Mouse (Mus musculus) cerebellum, postnatal 36 days (tissue): Measurements from ENCODE around the gene Map4.

Source experiments
- DNase-seq, 2 experiments: peaks; one replicate each; pipeline ENCODE4 v3.0.0; 2021 to 2022; ENCODE audit warnings: mixed read lengths in 2 of 2

Gene Map4

DNA sequence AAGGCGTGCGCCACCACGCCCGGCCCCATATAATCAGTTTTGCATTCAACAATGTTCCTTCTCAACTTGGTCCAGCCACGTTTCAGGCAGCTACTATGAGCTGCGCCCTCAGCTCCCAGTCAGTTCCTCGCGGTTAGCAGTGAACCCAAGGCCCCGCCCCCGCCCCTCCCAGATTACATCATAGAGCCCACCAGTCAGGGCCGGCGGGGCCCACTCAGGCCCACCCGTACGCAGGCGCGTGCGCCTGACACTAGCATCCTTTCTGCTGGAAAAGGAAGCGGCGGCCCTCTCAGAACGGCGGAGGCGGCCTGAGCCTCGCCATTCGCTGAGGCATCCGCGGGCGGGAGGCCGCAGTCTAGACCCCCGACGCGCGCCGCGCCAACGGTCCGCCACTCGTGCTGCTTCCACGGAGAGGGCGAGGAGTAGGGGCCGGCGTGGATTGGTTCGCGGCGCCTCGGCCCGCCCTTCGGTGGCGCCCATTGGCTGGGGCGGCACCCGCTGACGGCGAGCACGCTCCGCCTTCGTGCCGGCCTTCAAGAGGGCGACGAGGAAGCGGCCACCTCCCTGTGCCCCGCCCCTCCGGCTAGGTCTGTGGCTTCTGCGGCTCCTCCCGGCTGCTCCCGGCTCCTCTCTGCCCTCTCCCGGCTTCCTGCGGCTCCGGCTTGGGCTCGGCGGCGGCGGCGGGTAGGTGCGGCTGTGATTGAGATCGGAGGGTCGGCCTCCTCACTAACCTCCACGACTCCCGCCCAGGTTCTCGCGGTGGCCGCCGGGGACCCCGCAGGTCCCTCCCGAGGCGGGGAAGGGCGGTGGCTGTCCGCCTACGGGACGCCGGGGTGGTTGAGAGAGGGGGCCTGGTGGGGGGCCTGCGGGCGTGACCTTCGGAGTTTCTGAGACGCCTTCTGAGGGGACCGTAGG, at the start of gene Map4:
Map4 (plus strand) TSS at position 204 of the 915 bp plus-strand sequence.
- peak; percentile 97 to 98 for DNase-seq

DNA sequence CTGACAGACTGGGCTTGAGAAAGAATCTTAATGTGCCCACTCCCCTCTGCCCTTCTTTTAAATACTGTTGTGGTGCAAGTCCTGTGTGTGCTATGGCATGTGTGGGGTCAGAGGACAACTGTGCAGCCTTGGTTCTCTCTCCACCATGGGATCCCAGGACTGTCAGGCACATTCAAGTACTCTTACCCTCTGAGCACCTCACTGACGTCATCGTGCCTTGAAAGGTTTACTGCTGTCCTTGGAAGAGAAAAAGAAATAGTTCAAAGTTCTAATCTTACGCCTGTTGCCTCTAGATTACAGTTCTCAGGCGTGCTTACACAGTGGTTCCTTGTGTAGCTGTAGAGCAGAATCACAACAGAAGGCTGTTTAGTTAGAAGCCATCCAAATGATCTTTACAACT, 45.0 kb upstream of the Map4 start:
- DNase-seq, result no peak

DNA sequence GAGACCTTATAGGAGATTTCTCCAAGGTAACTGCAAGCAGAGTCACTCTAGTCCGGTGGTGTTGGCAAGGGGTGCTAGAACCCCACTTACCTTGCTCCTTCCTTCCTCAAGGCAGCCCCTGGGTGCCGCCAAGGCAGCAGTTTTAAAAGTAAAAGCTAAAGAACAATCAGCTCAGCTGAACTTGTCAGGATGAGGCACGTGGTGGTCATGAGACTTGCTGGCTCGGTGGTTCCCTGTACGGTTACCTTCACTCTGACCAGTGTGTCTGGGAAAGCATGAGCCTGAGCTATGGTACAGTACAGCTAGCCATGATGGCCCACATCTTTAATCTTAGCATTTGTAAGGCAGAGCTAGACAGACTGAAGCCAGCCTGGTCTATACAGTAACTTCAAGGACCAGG, 43.9 kb upstream of the Map4 start:
- no peak for DNase-seq

DNA sequence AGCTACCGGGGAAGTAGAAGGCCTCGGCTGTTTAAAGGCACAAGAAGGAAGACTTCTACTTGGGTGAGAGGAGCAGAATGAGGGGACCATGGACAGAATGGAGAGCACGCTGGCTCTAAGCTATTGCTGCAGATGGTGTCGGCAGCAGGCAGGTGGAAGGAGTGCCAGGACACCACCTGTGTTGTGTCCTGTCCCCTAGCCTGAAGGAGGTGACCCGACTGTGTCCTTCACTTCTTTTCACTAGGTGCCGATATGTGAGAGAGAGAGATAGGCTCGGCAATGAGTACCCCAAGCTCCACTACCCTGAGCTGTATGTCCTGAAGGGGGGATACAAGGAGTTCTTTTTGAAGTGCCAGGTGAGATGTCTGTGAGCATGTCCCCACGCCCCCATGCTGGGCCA, 39.8 kb upstream of the Map4 start:
- DNase-seq, result peak; percentile 46 to 52

DNA sequence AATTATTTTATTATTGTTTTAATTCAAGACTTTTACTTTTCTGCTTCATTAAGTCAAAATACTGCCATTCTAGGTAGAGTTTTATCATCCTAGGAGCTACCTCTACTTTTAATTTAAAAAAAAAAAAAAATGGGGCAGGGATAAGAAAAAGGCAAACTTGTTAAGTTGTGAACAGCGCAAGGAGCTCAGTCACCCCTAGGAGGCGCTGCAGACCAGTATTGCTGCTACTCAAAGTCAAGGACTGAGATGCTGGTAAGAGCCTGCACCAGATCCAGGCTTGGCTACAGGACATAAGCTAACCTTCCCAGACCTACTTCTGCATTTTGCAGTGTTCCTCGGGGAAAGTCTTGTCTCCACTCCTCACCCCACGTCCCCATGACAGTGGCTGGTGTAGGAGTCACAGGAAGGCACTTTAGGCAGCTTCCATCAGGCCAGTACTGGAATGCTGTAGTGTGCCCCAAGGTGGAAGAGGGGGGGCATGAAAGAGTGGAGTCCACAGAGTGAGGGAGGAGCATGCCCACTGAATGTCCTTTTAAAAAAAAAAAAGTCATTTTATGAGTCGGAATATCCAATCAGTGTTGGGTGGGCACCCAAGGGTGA, 38.5 kb upstream of the Map4 start:
- DNase-seq, result peak; percentile 85 to 86

DNA sequence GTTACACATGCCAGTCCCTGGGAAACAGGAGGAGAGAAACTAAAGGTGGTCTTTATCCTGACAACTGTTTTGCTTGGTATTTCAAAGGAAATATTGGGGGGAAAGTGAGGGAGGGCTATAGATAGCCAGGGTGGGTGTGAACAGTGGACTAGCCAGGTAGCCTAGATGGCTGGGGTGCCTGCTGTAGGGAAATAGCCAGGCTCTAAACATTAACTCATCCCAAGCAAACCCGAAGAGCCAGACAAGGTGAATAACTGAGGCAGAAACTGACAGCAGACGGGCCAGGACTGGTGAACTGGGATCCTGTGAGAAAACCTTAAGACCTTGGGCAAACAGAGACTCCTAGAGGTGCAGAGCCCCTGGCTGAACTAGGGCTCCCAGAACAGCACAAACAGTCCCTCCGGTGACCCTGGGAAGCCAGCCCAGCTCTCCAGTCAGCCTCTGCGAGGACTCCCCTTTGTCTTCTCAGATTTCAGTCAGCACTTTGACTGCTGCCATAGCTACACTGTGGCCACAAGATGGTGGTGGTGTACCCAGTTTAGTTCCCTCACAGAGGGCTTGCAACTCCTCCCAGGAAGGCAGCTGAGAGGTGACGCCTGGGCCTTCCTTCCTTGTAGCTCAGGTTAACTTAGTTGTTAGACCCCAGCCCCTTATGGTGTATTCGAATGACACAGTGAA, 36.7 kb upstream of the Map4 start:
- peak; percentile 41 to 44 for DNase-seq

DNA sequence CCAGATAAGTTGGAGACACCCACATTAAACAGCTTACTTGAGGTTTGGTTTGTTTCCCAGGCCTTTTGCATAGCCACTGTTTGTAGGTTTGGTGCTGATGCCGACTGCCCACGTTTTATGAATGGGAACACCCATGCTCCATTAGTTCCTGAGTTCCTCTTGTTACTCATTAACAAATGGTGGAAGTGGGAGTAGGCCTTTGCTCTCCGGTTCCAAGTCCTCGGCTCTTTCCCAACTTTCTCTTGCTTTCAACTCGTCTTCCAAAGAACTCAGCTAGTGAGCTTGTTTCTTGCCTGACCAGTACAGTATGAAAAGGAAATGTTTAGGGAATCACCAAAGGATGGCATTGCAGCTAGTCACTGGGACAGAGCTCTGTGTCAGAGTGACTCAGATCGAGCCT, 35.7 kb upstream of the Map4 start:
- DNase-seq, result no peak

DNA sequence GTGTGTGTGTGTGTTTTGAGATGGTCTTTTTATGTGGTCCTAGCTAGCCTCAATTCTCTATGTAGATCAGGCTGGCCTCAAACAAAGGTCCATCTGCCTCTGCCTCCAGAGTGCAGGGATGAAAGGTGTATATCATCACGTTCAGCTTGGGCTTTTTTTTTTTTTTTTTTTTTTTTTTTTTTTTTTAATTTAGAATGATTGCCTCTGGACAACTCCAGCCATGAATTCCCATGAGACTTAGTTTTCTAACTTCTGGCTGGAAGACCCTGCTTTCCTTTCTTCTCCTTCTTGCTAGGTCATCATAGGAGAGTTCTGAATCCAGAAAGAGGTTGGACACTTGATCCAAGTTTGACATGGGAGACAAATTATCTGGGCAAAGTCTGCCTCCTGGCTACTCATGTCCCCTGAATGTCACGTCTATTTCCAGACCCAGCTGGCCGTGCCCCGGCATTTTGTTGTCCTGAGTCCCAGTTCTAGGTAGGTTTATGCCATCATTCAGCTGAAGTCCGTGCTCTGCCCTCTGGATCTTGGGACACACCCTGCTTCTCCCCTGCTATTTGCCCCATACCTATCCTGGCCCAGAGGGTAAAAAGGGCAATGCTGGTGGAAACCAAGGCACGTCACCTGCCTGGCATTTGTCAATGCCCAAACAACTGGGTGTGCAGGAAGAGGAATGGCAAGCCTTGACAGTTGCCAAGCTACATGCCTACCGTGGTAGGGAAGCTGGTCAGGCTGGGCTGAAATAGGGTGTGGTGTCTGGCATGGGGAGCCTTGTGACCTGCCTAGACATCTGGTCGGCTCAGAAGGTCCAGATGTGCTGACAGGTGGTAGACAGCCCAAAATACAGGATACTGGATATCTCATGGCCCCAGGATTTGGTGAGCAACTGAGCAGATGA, 34.8 kb upstream of the Map4 start:
- no peak for DNase-seq

DNA sequence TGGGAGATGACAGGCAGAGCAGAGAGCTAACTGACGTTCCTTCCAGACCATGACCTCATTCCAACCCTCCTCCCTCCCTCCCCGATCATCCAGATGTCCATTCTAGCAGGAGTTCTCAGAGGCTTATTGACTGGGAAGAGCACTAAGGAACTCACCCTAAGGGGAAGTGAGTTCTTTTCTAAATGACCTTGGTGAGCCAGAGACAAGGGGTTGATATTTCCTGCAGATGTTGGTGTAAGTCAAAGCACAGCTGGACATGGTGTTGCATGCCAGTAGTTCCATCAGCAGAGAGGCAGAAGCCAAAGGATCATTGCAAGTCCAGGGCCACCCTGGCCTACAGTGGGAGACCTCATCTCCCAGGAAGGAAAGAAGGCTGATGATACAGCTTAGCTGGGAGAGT, 33.2 kb upstream of the Map4 start:
- no peak for DNase-seq

DNA sequence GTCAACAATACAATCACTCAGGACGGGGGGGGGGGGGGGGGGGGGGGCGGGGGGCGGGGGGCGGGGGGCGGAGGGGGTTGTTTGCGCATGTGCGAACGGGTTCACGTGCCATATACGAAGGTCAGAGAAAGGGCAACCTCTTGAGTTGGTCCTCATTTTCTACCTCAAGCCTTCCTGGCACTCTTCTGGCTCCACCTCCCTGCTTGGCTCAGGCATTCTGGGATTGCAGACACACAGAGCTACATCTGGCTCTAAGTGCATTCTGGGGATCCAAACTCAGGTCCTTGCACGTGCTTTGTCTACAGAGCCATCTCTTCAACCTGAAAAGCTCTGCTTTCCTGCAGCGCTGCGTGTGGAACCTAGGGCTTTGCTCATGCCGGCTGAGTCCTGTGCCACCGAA, 31.9 kb upstream of the Map4 start:
- DNase-seq, result no peak

DNA sequence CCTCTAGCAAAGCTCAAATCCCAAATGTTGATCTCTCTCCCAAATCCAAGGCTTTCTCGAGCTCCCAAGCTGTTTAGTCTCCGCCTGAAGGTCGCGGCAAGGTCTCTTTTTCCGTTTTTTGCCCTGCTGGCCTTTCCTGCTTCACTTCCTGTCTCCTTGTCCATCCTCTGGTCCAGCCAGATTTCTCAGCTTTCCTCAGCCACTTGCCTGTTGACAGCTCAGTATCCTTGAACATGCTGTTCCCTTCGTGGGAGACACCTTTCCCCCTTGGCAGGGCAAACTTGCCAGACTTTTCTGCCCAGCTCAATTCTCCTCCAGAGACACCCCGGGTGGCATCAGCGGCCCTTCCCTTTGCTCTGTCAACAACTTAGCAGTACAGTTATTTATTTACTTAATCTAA, 31.5 kb upstream of the Map4 start:
- DNase-seq, result no peak

DNA sequence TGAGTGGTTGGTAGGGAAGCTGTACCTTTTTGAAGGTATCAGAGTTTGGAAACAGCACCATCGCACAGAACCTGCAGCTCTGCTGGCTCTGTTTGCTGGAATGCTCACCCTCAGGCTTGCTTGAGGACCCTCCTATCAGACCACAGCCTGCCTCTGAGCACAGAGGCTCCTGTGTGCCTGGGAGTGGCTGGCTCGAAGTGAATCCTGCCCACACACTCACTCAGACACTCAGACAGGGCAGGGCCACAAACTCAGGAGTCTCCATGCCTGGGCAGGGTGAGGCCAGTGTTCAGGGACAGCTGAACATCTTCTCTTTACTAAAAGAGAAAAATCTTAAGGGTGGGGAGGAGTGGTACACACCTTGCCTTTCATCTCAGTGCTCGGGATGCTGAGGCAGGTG, 30.7 kb upstream of the Map4 start:
- DNase-seq, result no peak

DNA sequence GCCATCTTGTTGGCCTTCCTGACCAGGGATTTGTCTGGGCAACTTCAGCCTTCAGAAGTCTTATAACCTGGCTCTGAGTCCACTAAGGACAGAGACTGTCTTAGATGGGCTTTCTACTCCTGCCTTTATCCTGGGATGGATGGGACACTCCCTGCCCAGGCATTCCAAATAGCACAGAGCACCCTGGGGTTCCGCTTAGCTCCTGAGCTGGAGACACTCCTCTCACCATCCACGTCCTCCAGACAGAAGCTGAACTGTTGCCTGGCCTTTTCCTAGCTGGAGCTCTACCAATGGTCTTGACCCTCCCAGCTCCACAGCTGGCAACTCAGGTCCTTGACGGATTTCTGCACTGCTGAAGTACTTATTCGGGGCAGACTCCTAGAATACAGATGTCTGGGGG, 29.0 kb upstream of the Map4 start:
- no peak for DNase-seq

DNA sequence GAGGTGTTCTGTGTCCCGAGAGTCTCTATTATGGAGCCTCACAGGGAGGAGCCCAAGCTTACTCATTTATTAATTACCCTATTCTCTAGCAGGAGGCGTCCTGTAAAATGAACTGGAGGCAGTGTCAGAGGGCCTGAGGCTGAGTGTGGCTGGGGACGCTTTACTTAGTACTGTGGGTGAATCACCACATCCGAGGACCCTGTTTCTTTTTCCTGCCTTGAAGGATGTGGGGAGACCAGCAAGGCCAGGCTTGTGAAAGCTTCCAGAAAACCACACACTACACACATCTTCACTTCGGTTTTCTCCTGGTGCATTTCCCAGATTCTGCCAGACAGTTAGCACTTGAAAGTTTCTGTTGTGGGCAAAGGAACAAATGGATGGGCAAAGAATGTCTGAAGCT, 28.5 kb upstream of the Map4 start:
- no peak for DNase-seq

DNA sequence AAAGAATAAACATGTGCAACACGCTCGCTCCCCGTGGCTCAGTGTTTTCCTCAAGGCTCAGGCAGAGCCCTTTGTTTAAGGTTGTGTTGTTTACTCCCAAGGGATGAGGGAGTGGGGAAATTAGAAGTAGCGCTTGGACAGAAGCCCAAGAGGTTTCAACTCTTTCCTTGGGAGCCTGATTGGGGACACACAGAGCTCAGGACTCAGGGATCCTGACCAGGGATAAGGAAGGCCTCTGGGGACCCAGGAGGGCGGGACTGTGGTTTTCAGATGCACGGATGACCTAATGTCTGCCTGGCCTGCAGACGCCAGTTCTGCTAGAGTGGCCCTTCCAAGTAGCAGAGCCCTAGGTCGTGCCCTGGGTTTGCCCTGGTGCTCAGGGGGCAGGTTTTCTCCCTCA, 24.0 kb upstream of the Map4 start:
- no peak for DNase-seq

DNA sequence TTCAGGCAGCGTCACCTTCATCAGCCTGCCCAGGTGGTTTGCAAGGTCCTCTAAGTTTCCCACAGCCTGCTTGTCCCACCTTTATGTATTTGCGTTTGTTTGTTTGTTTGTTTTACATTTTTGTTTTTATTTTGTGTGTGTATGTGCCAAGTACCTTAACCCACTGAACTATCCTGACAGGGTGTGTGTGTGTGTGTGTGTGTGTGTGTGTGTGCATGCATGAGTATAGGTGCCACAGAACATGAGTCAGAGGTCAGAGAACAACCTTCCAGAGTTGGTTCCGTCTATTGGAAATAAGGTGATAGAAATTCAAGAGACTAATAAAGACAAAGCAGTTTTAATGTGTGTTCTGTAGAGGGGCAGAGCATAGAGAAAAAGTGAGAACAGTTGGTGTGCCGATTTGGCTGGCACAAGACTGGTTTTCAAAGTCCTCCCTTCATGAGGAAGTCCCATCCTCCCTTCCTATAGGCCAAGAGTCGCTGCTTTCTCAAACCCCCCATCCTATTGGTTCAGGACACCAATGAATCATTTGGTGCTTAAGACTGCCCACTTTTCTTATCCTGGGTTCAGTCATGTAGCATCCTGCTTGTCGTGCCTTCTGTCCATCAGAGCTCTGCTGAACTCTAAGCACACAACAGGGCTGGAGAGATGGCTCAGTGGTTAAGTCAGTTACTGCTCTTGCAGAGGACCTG, 23.3 kb upstream of the Map4 start:
- no peak for DNase-seq

DNA sequence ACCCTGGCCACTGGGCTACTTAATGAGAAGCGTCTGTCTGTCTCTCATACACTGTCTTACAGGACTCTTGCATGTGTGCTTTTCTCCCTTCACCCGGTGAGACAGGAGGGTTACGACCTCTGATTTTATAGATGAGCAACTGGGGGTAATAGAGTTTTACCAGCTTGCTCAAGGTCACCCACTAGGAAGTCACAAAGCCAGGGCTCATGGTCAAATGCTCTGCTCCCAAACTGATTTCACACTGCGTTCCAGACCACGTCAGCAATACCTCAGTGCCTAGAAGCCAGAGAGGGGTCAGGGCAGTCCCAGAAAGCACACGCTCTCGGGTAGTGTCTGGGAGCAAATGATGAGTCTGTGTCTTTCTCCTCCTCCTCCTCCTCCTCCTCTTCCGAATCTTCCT, 22.2 kb upstream of the Map4 start:
- no peak for DNase-seq

DNA sequence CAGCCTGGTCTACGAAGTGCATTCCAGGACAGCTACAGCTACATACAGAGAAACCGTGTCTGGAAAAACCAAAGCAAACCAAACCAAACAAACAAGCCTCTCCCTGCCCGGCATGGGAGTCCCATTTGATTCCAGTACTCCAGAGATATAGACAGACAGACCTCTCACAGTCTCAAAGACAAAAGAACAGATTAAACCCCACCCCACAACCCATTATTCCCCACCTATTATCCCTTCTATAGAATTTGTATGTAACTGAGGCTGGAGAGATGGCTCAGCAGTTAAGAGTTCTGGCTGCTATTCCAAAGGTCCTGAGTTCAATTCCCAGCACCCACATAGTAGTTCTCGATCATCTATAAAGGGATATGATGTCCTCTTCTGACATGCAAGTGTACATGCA, 21.3 kb upstream of the Map4 start:
- no peak for DNase-seq

DNA sequence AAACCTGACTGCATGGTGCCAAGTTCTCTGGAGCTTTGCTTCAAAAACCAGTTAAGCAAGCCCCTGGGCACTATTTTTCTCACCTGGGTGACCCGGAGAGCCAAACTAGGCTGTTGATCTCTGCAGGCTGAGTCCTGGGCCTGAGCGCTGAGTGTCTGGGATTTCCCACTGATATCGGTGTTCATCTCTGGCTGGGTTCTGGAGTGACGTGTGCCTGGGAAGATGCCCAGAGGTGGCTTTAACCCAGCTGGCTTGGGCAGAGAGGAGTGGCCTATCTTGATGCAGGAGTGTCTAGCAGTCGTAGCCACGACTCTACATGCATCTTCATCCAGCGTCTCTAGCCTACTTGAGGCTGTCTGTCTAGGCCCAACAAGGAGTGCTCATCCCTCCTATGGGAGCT, 19.5 kb upstream of the Map4 start:
- DNase-seq, result no peak

DNA sequence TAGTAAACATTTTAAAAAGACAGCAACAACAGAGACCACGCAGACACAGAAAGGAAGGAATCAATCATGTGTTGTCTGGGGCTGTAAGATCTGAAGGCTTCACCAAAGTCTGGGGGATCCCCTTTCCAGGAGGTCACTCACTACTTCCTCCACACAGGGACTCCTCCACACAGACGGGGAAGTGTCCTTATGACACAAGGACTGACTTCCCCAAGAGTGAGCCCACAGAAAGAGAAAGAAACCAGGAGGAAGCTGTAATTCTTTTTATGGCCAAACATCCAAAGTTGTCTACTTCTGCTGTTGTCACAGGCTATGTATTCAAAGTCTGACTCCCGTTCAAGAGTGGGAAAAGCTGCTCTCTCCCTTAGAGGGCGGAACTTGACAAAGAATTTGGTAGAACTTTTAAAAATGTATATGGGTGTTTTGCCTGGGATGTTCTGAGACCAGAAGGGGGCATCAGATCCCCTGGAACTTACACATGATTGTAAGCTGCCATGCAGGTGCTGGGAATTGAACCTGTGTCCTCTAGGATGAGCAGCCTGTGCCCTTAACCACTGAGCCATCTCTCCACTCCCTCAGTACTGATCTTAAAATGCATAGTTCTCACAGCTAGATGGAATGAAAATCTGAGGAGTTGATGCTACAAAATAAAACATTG, 16.9 kb upstream of the Map4 start:
- no peak for DNase-seq

DNA sequence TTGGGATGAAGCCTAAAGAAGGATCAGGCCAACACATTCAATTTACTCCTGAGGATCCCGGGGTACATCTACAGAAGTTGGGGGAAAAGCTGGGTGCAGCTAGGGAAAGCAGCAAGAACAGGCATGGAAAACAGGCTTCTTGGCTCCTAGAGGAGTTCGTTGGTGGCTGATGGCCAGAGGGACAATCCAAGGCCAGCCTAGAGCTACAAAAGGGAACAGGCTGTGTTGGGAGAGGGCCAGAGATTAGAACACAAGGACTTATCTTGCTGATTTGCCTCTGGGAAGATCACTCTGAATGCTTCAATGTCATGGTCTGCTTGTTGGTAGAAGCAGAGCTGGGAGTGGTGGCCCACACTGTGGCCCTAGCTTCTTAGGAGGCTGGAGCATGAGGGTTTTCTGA, 13.3 kb upstream of the Map4 start:
- no peak for DNase-seq

DNA sequence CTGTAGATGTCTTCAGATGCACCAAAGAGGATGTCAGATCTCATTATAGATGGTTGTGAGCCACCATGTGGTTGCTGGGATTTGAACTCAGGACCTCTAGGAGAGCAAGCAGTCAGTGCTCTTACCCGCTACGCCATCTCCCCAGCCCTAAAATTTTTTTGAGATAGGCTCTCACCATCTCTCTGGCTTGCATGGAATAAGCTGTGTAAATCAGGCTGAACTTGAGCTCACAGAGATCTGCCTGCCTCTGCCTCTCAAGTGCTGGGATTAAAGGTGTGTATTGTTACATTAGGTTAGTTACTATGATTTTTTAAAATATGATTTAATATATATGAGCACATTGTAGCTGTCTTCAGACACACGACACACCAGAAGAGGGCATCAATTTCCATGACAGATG, 2.1 kb upstream of the Map4 start:
- DNase-seq, result no peak
